Mouse (Mus musculus): ENCODE results near the gene Vmn2r98. TPM values are rescaled to one million over a fixed set of nuclear protein-coding genes. Genes with fewer than 3 reads are reported as not detected.
"Not testable (repeated sequence)": the region's sequence is repeated elsewhere in the genome, so short reads cannot be mapped to it uniquely, and the experiment has no call there.

The Vmn2r98 gene
- total RNA-seq (2021): not detected

- DNase-seq; intact Hi-C loops (cut with DNase I): not testable (repeated sequence)
Observed at GRCm38 (mm10) chr17:19053160-19053559, at the start of gene Vmn2r98. Vmn2r98 (plus strand) TSS chr17:19053460.

DNA sequence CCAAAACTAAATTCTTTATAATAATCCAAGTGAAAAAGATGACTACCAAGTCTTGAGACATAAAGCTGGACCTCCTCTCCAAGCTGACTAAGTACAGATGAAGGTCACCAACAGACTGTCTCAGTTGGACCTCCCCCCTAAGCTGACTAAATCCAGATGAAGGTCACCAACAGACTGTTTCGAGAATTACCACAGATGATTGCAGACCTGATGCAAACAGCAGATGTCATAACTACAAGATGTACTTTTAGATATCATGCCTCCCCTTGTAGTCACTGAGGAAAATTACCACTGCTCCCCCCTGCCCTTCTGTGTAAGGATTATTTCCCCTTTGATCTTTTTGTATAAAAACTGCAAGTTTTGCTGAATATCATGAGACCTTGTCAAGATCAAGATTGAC, 21.8 kb upstream of the Vmn2r98 start:
- intact Hi-C loops (cut with DNase I); DNase-seq: not testable (repeated sequence)

GRCm38 (mm10) chr17:19031962-19032361, 21.3 kb upstream of the Vmn2r98 start:
- no peak for DNase-seq
- intact Hi-C loops (cut with DNase I): no loop called here

DNA sequence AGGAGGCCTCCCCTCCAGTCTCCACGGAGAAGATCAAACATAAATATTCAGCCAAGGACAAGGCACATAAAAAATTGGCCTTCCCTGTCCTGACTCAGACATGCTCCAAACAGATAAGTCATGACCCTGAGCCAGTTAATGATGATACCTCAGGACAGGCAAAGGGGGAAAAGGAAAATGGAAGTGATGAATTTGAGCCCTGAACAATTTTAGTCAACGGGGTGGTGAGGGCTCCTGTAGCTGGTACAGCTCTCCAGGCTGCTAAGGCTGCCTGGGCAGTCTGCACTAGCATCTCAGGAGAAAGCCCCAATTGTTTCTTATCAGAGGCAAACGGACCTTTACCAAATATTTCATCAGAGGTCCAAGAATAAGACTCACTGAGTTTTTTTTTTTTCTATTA, 20.5 kb upstream of the Vmn2r98 start:
- intact Hi-C loops (cut with DNase I): no loop called here
- DNase-seq: no peak

Other genes with a start within 250 kb of the Vmn2r98 start
- not detected for gene Vmn2r97, start 139.2 kb upstream of the Vmn2r98 start, total RNA-seq (2021)

Data from left cerebral cortex, postnatal 4 days (tissue).